Mouse (Mus musculus) thymus, postnatal 25 days (tissue): ENCODE measurements around the gene Galnt7.

ENCODE experiments used
- DNase-seq: peaks from one replicate; pipeline ENCODE4 v3.0.0; 2022

Galnt7 gene

DNA sequence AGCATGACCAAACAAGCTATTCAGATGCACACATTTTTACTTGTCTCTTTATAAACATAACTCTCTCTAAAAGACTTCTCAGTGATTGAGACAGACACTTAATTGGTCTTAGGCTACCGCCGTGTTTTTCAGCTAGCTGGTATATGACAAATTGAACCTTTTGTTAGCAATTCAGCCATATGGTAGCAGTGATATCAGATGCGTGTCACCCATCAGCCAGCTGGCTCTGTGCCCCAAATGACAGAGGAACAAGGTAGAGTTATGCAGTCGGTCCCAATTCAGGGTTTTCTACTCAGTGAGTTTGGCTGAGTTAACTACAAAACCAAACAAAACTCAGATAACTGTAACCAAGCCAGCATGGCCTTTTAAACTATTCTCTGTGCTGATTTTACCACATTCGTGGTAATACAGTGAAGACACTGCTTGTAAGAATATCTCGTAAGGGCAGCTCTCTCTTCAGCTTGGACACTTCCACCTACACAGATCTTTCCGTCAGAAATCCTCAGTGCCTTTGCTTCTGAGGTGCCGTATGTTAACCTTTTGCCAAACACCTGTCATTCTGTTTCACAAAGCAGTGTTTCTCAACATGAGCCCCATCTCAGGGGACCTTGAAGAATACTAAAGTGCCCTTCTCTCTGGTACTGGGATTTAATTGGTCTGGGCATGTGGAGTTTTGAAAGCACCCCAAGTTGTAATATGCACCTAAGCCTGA lies 68.3 kb downstream of the Galnt7 start:
- no peak for DNase-seq

- DNase-seq = peak; percentile 83
These were observed 73.0 kb downstream of the Galnt7 start for GRCm38 (mm10) chr8:57579845-57580244.

DNA sequence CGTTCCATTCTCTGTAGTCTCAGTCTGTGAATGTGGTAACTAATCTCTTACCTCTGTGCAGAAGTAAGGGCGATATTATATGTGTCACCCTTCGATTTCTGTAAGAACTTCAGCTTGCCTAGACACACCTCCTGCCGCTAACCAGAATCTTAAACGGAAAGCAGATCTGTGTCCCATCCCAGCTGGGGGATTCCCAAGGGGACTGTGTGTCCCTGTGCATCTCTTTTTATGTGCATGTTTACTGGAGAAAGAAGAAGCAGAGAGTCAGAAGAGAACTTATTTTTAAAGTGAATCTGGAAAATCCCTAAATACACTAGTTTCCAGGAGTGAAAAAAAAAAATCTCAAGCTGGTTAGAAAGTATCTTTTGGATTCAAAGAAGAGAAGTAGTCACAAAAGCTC lies 75.5 kb downstream of the Galnt7 start:
- no peak for DNase-seq

- DNase-seq = peak; percentile 59
These were observed 76.6 kb downstream of the Galnt7 start for GRCm38 (mm10) chr8:57576238-57576637.

DNA sequence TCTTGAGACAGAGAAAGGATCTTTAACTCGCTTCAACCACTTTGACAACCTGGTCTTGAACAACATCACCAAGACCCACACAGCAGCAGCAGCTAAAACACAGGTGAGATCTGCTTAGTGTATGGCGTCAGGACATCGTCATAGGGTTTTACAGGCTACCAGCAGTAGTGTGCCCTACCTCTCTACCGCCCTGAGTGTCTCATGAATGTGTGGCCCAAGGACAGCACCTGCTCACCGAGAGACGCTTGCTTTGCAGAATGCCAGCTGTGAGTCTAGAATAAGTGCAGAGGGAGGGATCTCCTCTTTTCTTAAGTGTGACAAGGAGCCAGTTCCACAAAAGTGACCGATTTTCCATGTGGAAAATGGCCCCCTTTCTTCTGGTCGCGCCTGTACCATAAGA lies 77.5 kb downstream of the Galnt7 start:
- peak; percentile 63 for DNase-seq

DNA sequence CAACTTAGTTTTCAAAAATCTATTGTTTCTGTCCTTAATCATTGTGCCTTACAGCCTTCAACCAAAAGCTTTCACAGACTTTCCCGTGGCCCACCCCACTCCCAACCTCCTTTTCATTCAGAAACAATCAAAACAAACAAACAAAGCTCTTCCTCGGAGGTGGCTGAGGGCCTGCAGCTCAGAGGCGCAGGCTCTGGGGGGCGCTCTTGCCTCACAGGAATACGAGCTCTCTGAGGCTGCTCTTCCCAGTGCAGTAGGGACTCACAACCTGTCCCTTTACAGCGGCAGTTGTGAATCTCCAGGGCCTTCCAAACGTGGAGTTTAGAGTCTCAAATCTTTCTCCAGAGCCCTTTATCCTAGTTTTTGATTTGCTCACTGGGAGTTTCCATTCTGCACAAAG lies 78.4 kb downstream of the Galnt7 start:
- DNase-seq = peak; percentile 86

- DNase-seq = no peak
These were observed 79.0 kb downstream of the Galnt7 start for GRCm38 (mm10) chr8:57573844-57574243.

GRCm38 (mm10) chr8:57569886-57570285 lies 82.9 kb downstream of the Galnt7 start:
- no peak for DNase-seq

- no peak for DNase-seq
These were observed 83.4 kb downstream of the Galnt7 start for GRCm38 (mm10) chr8:57569400-57569795.

GRCm38 (mm10) chr8:57568633-57569399 lies 84.0 kb downstream of the Galnt7 start:
- DNase-seq = no peak

DNA sequence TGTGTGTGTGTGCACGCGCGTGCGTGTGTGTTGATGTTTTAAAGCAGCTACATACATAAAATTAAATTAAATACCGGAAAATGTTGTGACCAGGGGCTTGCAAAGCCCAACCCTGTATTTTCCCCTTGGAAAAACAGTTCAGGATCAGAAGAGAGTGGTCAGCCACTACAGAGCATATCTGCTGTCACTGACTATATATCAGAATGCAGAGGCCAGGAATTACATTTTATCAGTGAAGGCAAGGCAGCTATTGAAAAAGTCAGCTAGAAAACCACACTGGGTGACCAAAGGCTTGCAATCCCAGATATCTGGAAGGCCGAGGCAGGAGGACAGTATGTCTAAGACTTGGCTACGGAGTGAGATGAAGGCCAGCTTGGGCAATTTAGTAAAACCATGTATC lies 84.8 kb downstream of the Galnt7 start:
- DNase-seq = no peak

DNA sequence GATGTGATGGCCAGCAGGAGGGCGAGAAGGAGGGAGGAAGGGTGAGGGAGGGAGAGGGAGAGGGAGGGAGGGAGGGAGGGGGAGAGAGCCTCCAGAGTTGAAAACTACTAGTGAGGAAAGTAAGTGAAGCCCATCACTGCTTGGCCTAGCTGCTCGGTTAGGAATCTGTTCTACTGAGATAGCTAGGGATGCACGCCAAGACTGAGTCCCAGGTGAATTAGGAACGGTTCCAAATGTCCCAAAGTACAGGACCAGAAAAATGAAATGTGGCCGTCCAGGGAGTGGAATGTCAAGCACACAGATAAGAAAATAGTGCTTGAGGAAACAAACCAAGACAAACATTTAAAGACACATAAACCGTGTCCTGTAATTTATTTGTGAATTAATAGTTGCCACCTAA lies 87.8 kb downstream of the Galnt7 start:
- DNase-seq = no peak

DNA sequence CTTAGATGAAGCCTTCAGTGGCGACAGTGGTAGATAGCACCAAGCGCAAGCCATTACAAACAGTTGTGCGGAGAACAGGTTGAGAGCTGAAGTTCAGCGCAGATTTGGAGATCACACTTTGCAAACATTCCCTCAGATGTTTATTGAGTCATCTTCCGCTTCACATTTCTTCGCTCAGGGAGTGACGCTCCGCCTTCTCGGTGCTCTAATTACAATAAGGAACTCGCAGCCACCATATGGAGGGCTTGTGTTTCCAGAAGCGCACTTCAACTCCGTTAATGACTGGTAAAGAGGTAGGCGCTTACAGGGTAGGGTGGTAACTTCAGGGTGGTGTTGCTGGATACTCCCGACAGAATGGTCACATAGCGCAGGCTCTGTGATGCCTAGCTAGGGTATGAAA lies 89.1 kb downstream of the Galnt7 start:
- no peak for DNase-seq

- DNase-seq = no peak
These were observed 90.1 kb downstream of the Galnt7 start for GRCm38 (mm10) chr8:57562741-57563140.

DNA sequence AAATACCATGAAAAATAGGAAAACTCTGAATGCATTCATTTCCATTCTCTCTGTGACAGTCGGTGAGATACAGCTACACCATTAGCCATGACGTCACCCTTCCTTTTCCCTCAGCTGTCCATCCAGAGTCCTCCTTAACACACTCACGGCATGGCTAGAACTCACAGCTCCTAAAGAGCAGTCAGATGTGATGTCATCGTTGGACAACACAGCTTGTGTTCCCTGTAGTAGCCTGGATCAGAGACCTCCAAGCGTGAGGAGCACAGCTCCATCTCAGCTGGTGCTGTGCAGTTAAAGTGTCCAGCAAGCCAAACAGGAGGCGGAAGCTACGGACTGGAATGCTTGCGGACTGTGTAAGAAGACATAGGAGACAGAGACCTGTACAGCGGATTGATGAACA lies 91.9 kb downstream of the Galnt7 start:
- DNase-seq = no peak

GRCm38 (mm10) chr8:57552102-57553032 lies 100.5 kb downstream of the Galnt7 start:
- no peak for DNase-seq

DNA sequence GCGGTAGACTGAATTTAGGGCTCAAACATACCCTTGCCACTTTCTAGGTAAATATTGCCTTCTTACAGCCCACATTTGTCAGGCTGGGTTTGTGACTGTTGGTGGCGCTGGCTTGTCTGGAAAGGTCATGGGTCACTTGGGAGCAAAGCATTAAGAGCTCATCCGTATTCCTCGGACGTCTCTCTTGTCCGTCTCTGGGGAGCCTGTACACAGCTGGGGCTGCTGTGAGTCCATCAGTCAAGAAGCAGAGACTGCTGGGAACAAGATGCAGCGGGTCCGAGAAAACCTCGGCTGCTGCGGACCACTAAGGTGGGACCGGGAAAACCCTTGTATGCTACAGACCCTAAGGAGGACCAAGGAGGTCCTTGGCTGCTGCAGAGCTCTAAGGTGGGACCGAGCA lies 105.3 kb downstream of the Galnt7 start:
- no peak for DNase-seq

DNA sequence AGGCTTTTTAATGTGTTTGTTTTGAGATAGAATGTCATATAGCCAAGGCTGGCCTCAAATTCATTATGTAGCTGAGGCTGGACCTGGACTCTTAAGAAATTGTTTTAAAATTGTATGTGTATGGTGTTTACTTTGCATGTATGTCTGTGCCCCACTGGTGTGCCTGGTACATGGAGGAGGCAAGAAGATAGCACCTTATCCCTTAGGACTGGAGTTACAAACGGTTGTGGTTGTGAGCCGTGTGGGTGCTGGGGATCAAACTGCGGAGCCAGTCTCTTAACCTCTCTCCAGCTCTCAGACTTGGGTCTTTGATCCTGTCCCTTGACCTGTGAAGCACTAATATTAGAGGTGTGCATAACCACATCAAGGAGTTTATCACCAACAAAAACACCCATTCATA lies 106.0 kb downstream of the Galnt7 start:
- no peak for DNase-seq

DNA sequence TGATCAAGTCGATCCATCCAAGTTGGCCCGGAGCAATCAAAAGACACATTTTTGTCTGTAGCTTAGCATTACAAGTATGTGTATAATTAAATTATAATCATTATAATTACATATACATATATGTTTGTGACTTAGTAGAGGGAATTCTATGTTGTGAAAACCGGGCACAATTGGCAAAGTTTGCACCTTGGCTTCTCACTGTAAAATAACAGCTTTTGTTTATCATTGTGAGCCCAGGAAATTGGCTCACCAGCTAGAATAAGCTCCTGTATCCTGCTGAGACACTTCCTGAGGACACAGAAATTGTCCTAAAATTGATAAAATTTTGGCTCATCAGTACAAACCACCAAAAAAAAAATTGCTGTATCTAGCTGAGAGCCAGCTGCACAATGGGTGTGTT lies 106.4 kb downstream of the Galnt7 start:
- DNase-seq = no peak

GRCm38 (mm10) chr8:57541405-57541804 lies 111.4 kb downstream of the Galnt7 start:
- DNase-seq = no peak

GRCm38 (mm10) chr8:57540951-57541350 lies 111.9 kb downstream of the Galnt7 start:
- no peak for DNase-seq

DNA sequence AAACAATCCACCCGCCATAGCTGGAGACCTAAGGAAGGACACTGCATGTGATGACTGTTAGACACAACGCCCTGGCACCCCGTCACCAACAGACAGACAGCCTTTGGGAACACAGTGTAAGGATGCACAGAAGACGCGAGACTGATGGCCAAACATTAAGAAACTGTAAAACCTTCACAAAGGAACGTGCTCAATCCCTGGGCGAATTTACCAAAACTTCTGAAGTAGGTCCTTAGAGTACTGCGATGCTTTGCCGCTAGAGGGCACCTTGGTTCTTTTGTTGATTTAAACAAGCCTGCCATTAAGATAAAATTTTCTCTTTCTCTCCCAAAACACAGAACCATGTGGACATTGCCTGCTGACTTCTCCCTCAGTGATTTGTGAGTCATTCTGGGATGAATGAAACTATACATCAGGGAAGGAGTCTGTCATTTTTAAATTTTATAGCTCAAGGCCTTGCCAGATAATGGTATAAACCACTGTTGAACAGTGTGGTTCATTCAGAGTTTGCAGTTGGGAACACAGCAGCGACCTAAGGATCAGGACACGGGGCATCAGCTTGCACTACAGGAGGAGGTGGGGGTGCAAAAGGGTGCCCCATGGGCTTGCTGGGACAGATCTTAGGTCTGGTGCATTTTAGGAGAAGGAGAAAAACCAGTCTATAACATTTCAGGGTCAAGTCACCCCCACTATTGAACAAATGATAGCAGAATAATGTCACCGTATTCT lies 112.6 kb downstream of the Galnt7 start:
- DNase-seq = peak; percentile 64

GRCm38 (mm10) chr8:57538601-57539000 lies 114.2 kb downstream of the Galnt7 start:
- DNase-seq = no peak
